Mouse (Mus musculus) neural tube, embryonic 13.5 days (tissue): ENCODE measurements around the gene Inpp5e. TPM values are rescaled to one million over a fixed set of nuclear protein-coding genes. Genes with fewer than 3 reads are reported as not detected.

Experiments
- ATAC-seq: fragments of 200-750 bp; cut with Nextera tagmentation; 2 replicates; pipeline ENCODE4 v1.8.0; 2017; ENCODE audit warnings: low read depth, mild to moderate bottlenecking, moderate TSS enrichment, moderate library complexity
- H3K27ac ChIP-seq: fragments of 300-500 bp; sonication (generic); replicated peaks from 2 replicates; pipeline ENCODE4 v1.5.1; 2015; ENCODE audit warnings: moderate library complexity, mild to moderate bottlenecking, inconsistent platforms
- H3K27me3 ChIP-seq: fragments of 300-500 bp; sonication (generic); 2 replicates; pipeline ENCODE4 v1.6.1; 2015; ENCODE audit warnings: mild to moderate bottlenecking, inconsistent platforms
- H3K36me3 ChIP-seq: fragments of 300-500 bp; sonication (generic); 2 replicates; pipeline ENCODE4 v1.6.1; 2015; ENCODE audit warnings: mild to moderate bottlenecking, inconsistent platforms
- H3K4me1 ChIP-seq: fragments of 300-500 bp; sonication (generic); replicated peaks from 2 replicates; pipeline ENCODE4 v1.6.1; 2015; ENCODE audit warnings: inconsistent platforms
- H3K4me2 ChIP-seq: fragments of 300-500 bp; sonication (generic); 2 replicates; pipeline ENCODE4 v1.6.1; 2015; ENCODE audit warnings: inconsistent platforms, mild to moderate bottlenecking, moderate library complexity
- H3K4me3 ChIP-seq: fragments of 300-500 bp; sonication (generic); 2 replicates; pipeline ENCODE4 v1.5.1; 2015; ENCODE audit warnings: mild to moderate bottlenecking, inconsistent platforms
- H3K9ac ChIP-seq: fragments of 300-500 bp; sonication (generic); 2 replicates; pipeline ENCODE4 v1.6.1; 2015; ENCODE audit warnings: moderate library complexity, mild to moderate bottlenecking, inconsistent platforms
- H3K9me3 ChIP-seq: fragments of 300-500 bp; sonication (generic); 2 replicates; pipeline ENCODE4 v1.6.1; 2016; ENCODE audit warnings: inconsistent platforms
- WGBS: fragments of 180-500 bp; shearing (Covaris S2); methylation state at CpG from one replicate; pipeline ENCODE4 v1.1.7; 2015; 5-methylcytosine and 5-hydroxymethylcytosine counted together
- polyA plus RNA-seq: library from polyadenylated mRNA; unstranded; fragments of >200 nt; fragmentation: Nextera tagmentation; extraction: Ambion mirVana; gene quantifications from 2 replicates; pipeline ENCODE4 v1.2.1, GENCODE M21; 2015

The Inpp5e gene
- 24.6 and 25.5 TPM in 2 replicates for polyA plus RNA-seq

DNA sequence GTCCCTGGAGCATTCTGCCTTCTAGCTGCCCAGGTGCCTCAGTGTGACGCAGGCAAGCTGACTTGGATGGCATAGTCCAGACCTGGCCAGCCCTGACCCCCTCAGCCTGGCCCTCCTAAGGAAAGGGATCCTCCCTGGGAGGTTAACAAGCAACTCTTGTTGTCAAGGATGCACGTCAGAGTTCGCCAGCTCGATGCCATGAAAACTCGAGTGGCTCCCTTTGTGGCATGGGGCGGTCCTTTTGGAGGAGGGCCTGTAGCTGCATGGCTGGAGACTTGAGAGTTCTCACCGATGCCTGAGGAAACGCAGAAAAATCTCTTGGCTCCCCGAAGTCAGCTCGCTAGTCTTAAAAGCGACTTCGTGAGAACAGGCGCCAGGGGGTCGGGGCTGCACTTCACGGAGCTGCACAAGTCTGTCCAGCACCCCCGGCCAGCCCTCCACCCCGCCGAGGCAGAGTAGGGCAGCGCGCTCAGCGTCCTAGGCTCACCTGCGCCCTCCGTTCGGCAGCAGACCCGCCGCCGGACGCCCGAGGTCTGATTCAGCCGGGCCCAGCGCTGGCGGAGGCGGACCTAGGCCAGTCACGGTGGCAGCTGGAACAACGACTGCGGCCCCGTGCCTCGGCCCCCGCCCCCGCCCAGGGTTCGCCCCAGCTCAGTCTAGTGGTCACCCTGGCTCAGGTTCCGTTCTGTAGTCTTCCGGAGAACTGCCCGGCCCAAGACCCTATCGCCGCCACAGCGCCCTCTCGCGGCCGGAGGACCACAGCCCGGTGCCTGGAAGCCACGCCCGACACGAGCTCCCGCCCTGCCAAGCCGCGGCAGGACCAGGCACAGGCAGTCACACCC lies at the start of gene Inpp5e:
Inpp5e (minus strand) TSS at position 689 of the 842 bp plus-strand sequence.
- under 1% methylated on average over 57 of the region's 57 CpGs for WGBS
- H3K4me2 ChIP-seq, result peak within 1 kb of the TSS; percentile 99
- no peaks in the 10 kb centered on the region for H3K9me3 ChIP-seq
- ATAC-seq, result peak; percentile 97
- H3K36me3 ChIP-seq, result peaks cover 43% of the 10 kb centered on the region
- peak within 1 kb of the TSS; percentile 77 for H3K27ac ChIP-seq
- H3K27me3 ChIP-seq, result no peaks in the 10 kb centered on the region
- H3K4me1 ChIP-seq, result peaks cover 46% of the 10 kb centered on the region
- peak within 1 kb of the TSS; percentile 93 for H3K9ac ChIP-seq
- H3K4me3 ChIP-seq, result peak within 1 kb of the TSS; percentile 94

GRCm38 (mm10) chr2:26458402-26459124 lies 49.6 kb upstream of the Inpp5e start:
- peak overlapping the region; percentile 33; the same call in 1 of the 2 replicates for H3K27ac ChIP-seq
- no peak overlapping the region for H3K4me2 ChIP-seq
- H3K9ac ChIP-seq, result no peak overlapping the region
- H3K9me3 ChIP-seq, result no peaks in the 10 kb centered on the region
- H3K27me3 ChIP-seq, result no peaks in the 10 kb centered on the region
- WGBS, result 45% methylated on average over 7 of the region's 7 CpGs
- peaks cover 51% of the 10 kb centered on the region for H3K36me3 ChIP-seq
- ATAC-seq, result no peak
- peaks cover 18% of the 10 kb centered on the region for H3K4me1 ChIP-seq
- H3K4me3 ChIP-seq, result no peak overlapping the region

DNA sequence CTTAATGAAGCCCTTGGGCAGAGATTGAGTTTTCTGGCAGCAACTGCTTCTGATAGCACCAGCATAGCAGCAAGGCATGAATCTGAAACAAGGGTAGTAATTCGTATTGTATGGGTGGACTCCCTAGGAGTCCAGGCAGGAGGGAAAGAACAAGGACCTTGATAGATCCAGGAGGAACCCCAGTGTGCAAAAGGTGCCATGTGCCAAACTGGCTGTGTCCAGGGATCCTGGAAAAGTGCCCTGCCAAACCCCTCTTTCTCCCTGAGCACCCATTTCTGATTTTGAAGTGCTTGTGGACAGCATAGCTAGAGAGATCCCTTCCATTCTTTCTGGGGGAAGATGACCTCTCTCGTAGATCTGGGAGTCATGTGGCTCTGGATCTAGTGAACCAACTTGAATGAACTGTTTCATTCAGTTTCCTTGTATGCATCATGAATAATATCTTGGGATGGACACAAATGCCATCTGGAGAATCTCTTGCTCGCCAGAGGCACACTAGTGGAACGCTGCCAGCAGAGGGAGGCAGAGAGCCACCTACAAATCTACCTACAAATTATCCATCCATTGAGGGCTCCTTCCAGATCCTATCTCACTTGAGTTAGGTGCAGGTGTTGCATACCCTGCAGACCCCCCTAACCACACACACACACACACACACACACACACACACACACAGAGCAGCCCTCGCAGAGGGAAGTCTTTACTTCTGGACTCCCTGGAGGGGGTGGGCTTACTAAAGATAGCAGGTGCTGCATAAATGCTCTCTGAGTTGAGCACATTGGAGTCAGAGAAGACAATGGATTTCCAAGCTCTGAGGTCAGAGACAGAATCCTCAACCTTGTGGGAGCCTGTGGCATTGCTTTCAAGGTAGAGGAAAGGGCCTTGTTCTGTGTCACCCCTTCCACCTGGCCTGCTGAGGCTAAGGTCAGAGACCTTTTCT lies 40.4 kb upstream of the Inpp5e start:
- Histone ChIP-seq H3K9ac (peak overlapping the region; percentile 46; the same call in 1 of the 2 replicates), H3K9me3 (no peaks in the 10 kb centered on the region), H3K27ac (no peak overlapping the region), H3K4me2 (no peak overlapping the region), H3K27me3 (no peaks in the 10 kb centered on the region), H3K36me3 (no peaks in the 10 kb centered on the region), H3K4me1 (peaks cover 40% of the 10 kb centered on the region), H3K4me3 (no peak overlapping the region)
- no peak for ATAC-seq
- WGBS, result 21% methylated on average over 5 of the region's 5 CpGs

- H3K27me3 ChIP-seq, result no peaks in the 10 kb centered on the region
- peak overlapping the region; percentile 46; the same call in 1 of the 2 replicates for H3K9ac ChIP-seq
- no peak overlapping the region for H3K4me3 ChIP-seq
- no peak overlapping the region for H3K4me2 ChIP-seq
- H3K27ac ChIP-seq, result no peak overlapping the region
- H3K36me3 ChIP-seq, result no peaks in the 10 kb centered on the region
- H3K9me3 ChIP-seq, result no peaks in the 10 kb centered on the region
- ATAC-seq, result no peak
- peaks cover 57% of the 10 kb centered on the region for H3K4me1 ChIP-seq
- 73% methylated on average over 1 of the region's 1 CpGs for WGBS
Measured at GRCm38 (mm10) chr2:26447451-26447850, 38.4 kb upstream of the Inpp5e start.

DNA sequence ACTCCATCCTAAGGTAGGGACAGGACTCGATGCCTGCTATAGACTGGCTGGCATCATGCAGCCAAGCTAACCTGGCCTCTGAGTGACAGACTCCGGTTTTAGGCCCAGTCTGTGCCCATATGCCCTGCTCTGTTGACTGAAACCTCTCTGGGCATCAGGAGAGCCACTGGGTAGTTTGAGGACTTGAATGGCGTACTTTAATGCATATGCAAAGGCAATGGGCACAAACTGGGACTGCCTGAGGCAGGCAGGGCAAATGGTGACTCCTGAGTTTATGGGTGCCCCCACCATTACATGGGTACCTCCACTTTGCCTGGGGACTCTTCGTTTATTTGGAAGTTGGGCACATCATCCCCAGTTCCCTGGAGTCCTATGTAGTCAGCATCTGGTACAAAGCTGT lies 37.7 kb upstream of the Inpp5e start:
- 72% methylated on average over 4 of the region's 4 CpGs for WGBS
- Histone ChIP-seq H3K4me1 (peaks cover 60% of the 10 kb centered on the region), H3K4me3 (peak overlapping the region; percentile 89), H3K4me2 (peak overlapping the region; percentile 81), H3K27me3 (no peaks in the 10 kb centered on the region), H3K9me3 (no peaks in the 10 kb centered on the region), H3K36me3 (peaks cover 2% of the 10 kb centered on the region), H3K9ac (peak overlapping the region; percentile 71), H3K27ac (no peak overlapping the region)
- no peak for ATAC-seq

- ATAC-seq, result peak; percentile 93
- peaks cover 60% of the 10 kb centered on the region for H3K4me1 ChIP-seq
Measured at GRCm38 (mm10) chr2:26445666-26446445, 36.9 kb upstream of the Inpp5e start.

DNA sequence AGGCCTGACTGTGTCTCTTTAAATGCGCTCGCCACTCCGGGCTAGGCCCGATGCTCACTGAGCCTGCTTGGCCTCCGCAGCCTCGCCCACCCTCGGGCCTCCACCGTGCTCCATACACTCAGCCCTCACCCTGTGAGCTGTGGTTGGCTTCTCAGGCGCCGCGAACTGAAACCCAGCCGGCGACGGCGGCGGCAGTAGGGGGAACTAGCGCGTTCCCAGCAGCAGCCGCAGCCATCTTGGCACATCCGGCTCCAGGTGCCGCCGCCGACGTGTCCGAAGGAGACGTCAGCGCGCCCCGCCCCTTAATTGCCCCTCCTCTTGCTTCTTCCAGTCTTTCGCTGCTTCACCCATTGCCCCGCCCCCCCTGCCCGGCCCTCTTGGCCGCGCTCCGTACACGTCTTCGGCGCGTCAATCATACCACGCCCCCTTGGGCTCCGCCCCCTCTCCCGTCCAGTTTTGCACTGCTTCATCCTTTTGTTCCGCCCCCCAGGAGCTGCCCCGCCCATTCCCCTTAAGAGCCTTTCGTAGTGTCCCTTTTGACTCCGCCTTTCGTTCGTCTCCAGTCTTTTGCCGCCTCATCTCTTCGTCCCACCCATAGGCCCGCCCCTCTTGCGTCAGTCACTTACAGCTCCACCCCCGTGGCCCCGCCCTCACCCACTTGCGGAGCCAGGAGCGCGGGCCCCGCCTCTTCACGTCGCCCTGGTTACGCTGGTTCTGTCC lies 36.1 kb upstream of the Inpp5e start, which contains the start of gene Sec16a:
Sec16a (minus strand) TSS at position 271 of the 720 bp plus-strand sequence.
- Histone ChIP-seq H3K4me1 (peaks cover 60% of the 10 kb centered on the region), H3K4me2 (peak within 1 kb of the TSS; percentile 89), H3K9me3 (no peaks in the 10 kb centered on the region), H3K36me3 (peaks cover 17% of the 10 kb centered on the region), H3K27ac (peak within 1 kb of the TSS; percentile 94), H3K9ac (peak within 1 kb of the TSS; percentile 90), H3K27me3 (no peaks in the 10 kb centered on the region), H3K4me3 (peak within 1 kb of the TSS; percentile 89)
- peak; percentile 94 for ATAC-seq
- 0% methylated on average over 60 of the region's 61 CpGs for WGBS

More at GRCm38 (mm10) chr2:26445666-26446445, 36.9 kb upstream of the Inpp5e start:
- H3K36me3 ChIP-seq, result peaks cover 10% of the 10 kb centered on the region
- H3K27me3 ChIP-seq, result no peaks in the 10 kb centered on the region
- peak overlapping the region; percentile 71 for H3K9ac ChIP-seq
- peak overlapping the region; percentile 87 for H3K27ac ChIP-seq
- WGBS, result under 1% methylated on average over 44 of the region's 44 CpGs
- H3K9me3 ChIP-seq, result no peaks in the 10 kb centered on the region
- H3K4me2 ChIP-seq, result peak overlapping the region; percentile 81
- H3K4me3 ChIP-seq, result peak overlapping the region; percentile 89

DNA sequence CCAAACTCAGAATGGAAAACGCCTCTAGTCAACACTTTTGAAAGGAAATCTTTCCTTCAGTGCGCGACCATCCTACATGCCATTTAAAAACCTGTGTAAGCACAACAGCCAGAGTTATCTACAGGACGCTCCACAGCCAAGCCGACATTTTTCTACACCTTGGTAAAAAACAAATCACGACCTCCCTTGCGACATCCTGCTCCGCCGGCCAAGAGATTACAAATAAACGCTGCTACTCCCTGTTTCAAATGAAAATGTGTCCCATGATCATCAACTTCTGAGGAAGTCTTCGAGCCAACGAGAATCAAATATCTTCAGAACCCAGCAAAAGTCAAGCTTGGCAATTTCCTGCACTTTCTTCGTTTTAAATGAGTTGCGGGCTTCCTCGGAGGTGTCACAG lies 35.4 kb upstream of the Inpp5e start:
- Histone ChIP-seq H3K9me3 (no peaks in the 10 kb centered on the region), H3K9ac (peak overlapping the region; percentile 90), H3K4me1 (peaks cover 56% of the 10 kb centered on the region), H3K27me3 (no peaks in the 10 kb centered on the region), H3K27ac (peak overlapping the region; percentile 94), H3K4me3 (peak overlapping the region; percentile 89), H3K4me2 (peak overlapping the region; percentile 89), H3K36me3 (peaks cover 25% of the 10 kb centered on the region)
- WGBS, result 4% methylated on average over 15 of the region's 15 CpGs
- ATAC-seq, result no peak

DNA sequence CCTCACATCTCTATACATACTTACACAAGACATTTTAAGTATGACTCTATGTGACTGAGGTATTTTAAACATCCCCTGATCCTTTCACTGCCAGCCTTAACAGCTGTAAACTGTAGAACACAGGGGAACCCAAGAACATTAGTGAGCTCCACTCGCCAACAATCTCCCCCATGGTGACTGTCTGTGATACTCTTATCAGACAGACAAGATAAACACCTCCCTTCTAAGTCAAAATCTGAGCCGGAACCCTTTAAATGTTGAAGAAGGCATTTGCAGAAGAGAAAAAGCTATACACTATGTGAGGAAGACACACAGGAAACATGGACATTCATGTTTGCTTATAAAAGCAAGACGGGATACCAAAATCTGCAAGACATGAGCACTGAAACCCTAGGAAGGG lies 34.9 kb upstream of the Inpp5e start:
- Histone ChIP-seq H3K9me3 (no peaks in the 10 kb centered on the region), H3K27me3 (no peaks in the 10 kb centered on the region), H3K36me3 (peaks cover 30% of the 10 kb centered on the region), H3K27ac (no peak overlapping the region), H3K9ac (peak overlapping the region; percentile 90), H3K4me3 (peak overlapping the region; percentile 89), H3K4me1 (peaks cover 56% of the 10 kb centered on the region), H3K4me2 (peak overlapping the region; percentile 89)
- 71% methylated on average over 3 of the region's 3 CpGs for WGBS
- no peak for ATAC-seq

GRCm38 (mm10) chr2:26442843-26443242 lies 33.8 kb upstream of the Inpp5e start:
- Histone ChIP-seq H3K27me3 (no peaks in the 10 kb centered on the region), H3K4me2 (peak overlapping the region; percentile 13), H3K9ac (0 out of 2 replicates have a peak overlapping the region, but pooled peaks have one; percentile 23), H3K9me3 (no peaks in the 10 kb centered on the region), H3K27ac (no peak overlapping the region), H3K36me3 (peaks cover 40% of the 10 kb centered on the region), H3K4me1 (peaks cover 57% of the 10 kb centered on the region), H3K4me3 (no peak overlapping the region)
- ATAC-seq, result no peak
- WGBS, result 63% methylated on average over 1 of the region's 1 CpGs
